In the genomic region with DNA sequence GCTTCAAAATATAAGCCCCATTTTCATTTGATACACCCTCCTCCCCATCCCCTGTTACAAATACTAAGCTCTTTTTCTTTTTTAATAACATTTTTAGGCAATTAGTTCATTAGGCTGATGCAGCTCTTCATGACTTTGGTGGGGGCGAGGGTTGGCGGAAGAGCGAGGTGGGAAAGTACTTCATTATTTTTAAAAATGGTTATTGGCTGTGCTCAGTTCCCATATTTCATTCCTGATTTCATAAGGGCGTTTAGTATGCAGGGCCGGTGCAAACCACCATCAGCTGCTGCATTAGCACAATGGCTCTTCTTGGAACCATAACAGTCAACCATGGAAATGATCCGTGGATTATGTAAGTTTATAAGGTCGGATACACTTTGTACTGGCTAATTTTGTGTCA, we compare ENCODE assay signal across 25 mouse cellular contexts.
DNase-seq lines count a peak whose midpoint lies in the region.
"Had no signal": no experiment of that assay in that cellular context is flagged by ENCODE, and none has a peak within 500 bp of the region (broad histone marks: within the 10 kb centered on the region; RNA-seq: fewer than 3 reads in every experiment).

No protein-coding gene starts in this region.

- 91% methylated on average over 7 of the region's 7 CpGs for WGBS in hindbrain, embryonic 10.5 days

- DNase-seq in layer of hippocampus, adult 11-12 months (ENCODE audit: low spot score), result peak; percentile 20
- DNase-seq in layer of hippocampus, postnatal 25 days (ENCODE audit: extremely low spot score in 1 of 2, low spot score in 1 of 2), result no peak
- peak; percentile 7 for DNase-seq in brain, adult 2 months (ENCODE audit: low read depth, low spot score)
- DNase-seq in layer of hippocampus, adult 8-10 months (ENCODE audit: low spot score in 2 of 2), result peak; percentile 13 to 16
- DNase-seq in layer of hippocampus, postnatal 36 days, result peak; percentile 7 to 26
- no peak for DNase-seq in hindbrain, embryonic 10.5 days (ENCODE audit: low spot score)
- no peak for DNase-seq in yolk sac, embryonic 10.5 days (ENCODE audit: low spot score)
- DNase-seq: adrenal gland, adult 8-10 months; adrenal gland, postnatal 14 days; adrenal gland, postnatal 36 days; B cell, adult 2 months; cerebellum, adult 11 months; cerebellum, adult 18-20 months; cerebellum, adult 8-10 months; cerebellum, adult 9-11 months; cerebellum, postnatal 14 days; cerebellum, postnatal 36 days; embryo, embryonic 11 days had no signal

- H3K27ac ChIP-seq in hindbrain, embryonic 10.5 days, result no peak overlapping the region
- H3K27ac ChIP-seq: embryonic facial prominence, embryonic 13.5 days; embryonic facial prominence, embryonic 15.5 days; forebrain, embryonic 13.5 days; forebrain, embryonic 15.5 days had no signal

- no peaks in the 10 kb centered on the region for H3K4me1 ChIP-seq in hindbrain, embryonic 10.5 days (replicated peaks)
- H3K4me1 ChIP-seq: embryonic facial prominence, embryonic 13.5 days; embryonic facial prominence, embryonic 15.5 days; forebrain, embryonic 13.5 days; forebrain, embryonic 15.5 days had no signal

- no peaks in the 10 kb centered on the region for H3K27me3 ChIP-seq in hindbrain, embryonic 10.5 days (ENCODE audit: insufficient read depth, poor library complexity, severe bottlenecking)
- H3K27me3 ChIP-seq: CH12.LX; embryonic facial prominence, embryonic 13.5 days; embryonic facial prominence, embryonic 15.5 days; forebrain, embryonic 13.5 days; forebrain, embryonic 15.5 days had no signal

- H3K36me3 ChIP-seq in hindbrain, embryonic 10.5 days, result no peaks in the 10 kb centered on the region
- H3K36me3 ChIP-seq: embryonic facial prominence, embryonic 13.5 days; embryonic facial prominence, embryonic 15.5 days; forebrain, embryonic 15.5 days; G1E had no signal

- H3K9me3 ChIP-seq in hindbrain, embryonic 10.5 days, result no peaks in the 10 kb centered on the region
- H3K9me3 ChIP-seq: embryonic facial prominence, embryonic 15.5 days; forebrain, embryonic 15.5 days had no signal

- no peak overlapping the region for H3K4me3 ChIP-seq in hindbrain, embryonic 10.5 days
- H3K4me3 ChIP-seq: embryonic facial prominence, embryonic 13.5 days; embryonic facial prominence, embryonic 15.5 days; erythroblast, embryonic 14.5 days; forebrain, embryonic 13.5 days; forebrain, embryonic 15.5 days had no signal

Comparison
In these comparisons a context has a peak if more than half of its experiments do, and no peak if none do; other contexts are left out.
1. DNase-seq: peak in layer of hippocampus, adult 11-12 months (single experiment), brain, adult 2 months (single experiment), layer of hippocampus, adult 8-10 months (2 of 2) and layer of hippocampus, postnatal 36 days (2 of 2); none in layer of hippocampus, postnatal 25 days (0 of 2), hindbrain, embryonic 10.5 days (single experiment) and yolk sac, embryonic 10.5 days (single experiment).